Mouse (Mus musculus): Measurements from ENCODE around the gene Col5a1. TPM values are rescaled to one million over a fixed set of nuclear protein-coding genes. Genes with fewer than 3 reads are reported as not detected.

Col5a1 gene
- polyA plus RNA-seq, 1 experiment = 37.9 TPM

GRCm38 (mm10) chr2:27981621-27982535 lies 95.7 kb downstream of the Col5a1 start:
- Histone ChIP-seq H3K79me3 (ENCODE audit: low read depth) (no peaks in the 10 kb centered on the region), H3K36me3 (ENCODE audit: control insufficient read depth, insufficient read depth) (peaks cover 94% of the 10 kb centered on the region), H3K27me3 (ENCODE audit: control insufficient read depth, insufficient read depth, insufficient read length) (no peaks in the 10 kb centered on the region), H3K4me3 (ENCODE audit: insufficient read depth, poor library complexity, severe bottlenecking) (no peak overlapping the region), H3K79me2 (ENCODE audit: control insufficient read depth, insufficient read depth) (no peaks in the 10 kb centered on the region), H3ac (ENCODE audit: control insufficient read depth, insufficient read length, low read depth) (no peak overlapping the region)
- TF ChIP-seq FOSL1 (IDR thresholded peaks at IDR 0.05; ENCODE audit: insufficient read depth, low read length, poor library complexity, severe bottlenecking) (no peak), MYOG (IDR thresholded peaks at IDR 0.05; ENCODE audit: control insufficient read depth, extremely low read depth, insufficient read length) (no peak), USF1 (IDR thresholded peaks at IDR 0.05; ENCODE audit: low read depth) (no peak)

DNA sequence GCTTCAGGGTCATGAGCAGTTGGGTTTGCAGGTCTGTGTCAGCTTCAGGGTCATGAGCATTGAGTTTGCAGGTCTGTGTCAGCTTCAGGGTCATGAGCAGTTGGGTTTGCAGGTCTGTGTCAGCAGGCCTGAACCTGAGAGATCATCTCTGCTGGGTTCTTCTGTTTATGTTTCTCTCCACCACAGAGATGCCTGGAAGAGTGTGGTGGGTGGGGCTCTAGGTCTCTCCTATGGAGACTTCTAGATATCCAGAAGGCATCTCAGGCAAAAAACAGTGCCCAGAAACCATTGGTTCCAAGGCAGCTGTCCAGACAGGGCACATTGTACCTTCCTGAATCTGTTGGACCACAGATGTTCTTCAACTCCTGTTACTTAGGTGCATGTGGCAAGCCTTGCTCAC lies 96.9 kb downstream of the Col5a1 start:
- Histone ChIP-seq H3K36me3 (ENCODE audit: control insufficient read depth, insufficient read depth) (peaks cover 97% of the 10 kb centered on the region), H3K79me2 (ENCODE audit: control insufficient read depth, insufficient read depth) (no peaks in the 10 kb centered on the region), H3K4me3 (ENCODE audit: insufficient read depth, poor library complexity, severe bottlenecking) (no peak overlapping the region), H3ac (ENCODE audit: control insufficient read depth, insufficient read length, low read depth) (no peak overlapping the region), H3K79me3 (ENCODE audit: low read depth) (no peaks in the 10 kb centered on the region), H3K27me3 (ENCODE audit: control insufficient read depth, insufficient read depth, insufficient read length) (no peaks in the 10 kb centered on the region)
- no peak for TF ChIP-seq FOSL1 (IDR thresholded peaks at IDR 0.05; ENCODE audit: insufficient read depth, low read length, poor library complexity, severe bottlenecking)
- no peak for TF ChIP-seq MAX (IDR thresholded peaks at IDR 0.05)
- TF ChIP-seq MYOG (IDR thresholded peaks at IDR 0.05; ENCODE audit: control insufficient read depth, extremely low read depth, insufficient read length) = no peak
- TF ChIP-seq CTCF (IDR thresholded peaks at IDR 0.05; ENCODE audit: control insufficient read depth, insufficient read depth, insufficient read length) = no peak
- no peak for TF ChIP-seq USF1 (IDR thresholded peaks at IDR 0.05; ENCODE audit: low read depth)
- no peak for TF ChIP-seq CEBPB (IDR thresholded peaks at IDR 0.05; ENCODE audit: low read depth)
- TF ChIP-seq MYOD1 (IDR thresholded peaks at IDR 0.05; ENCODE audit: control insufficient read depth, insufficient read length, low read depth) = no peak

DNA sequence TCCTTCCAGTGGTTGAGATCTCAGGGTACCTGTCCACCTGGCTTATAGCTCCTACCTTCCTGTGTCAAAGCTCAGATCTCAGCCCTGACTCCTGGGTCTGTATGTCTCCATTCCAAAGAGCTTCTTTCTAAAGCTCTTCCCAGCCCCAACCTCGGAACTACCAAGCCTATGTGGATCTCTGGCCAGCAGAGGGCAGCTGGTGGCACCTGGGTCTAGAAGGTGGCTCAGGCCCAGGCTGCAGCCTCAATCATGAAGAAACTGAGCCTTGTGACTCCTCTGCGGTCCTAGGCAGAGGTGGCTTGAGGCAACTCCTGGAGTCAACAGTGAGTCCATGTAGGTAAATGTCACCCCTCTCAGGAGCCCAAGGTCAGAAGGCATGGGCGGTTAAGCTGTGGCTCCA lies 97.7 kb downstream of the Col5a1 start:
- H3K79me2 ChIP-seq (ENCODE audit: control insufficient read depth, insufficient read depth) = no peaks in the 10 kb centered on the region
- H3K27me3 ChIP-seq (ENCODE audit: control insufficient read depth, insufficient read depth, insufficient read length) = no peaks in the 10 kb centered on the region
- H3K4me3 ChIP-seq (ENCODE audit: insufficient read depth, poor library complexity, severe bottlenecking) = no peak overlapping the region
- no peak for TF ChIP-seq CEBPB (IDR thresholded peaks at IDR 0.05; ENCODE audit: low read depth)
- TF ChIP-seq FOSL1 (IDR thresholded peaks at IDR 0.05; ENCODE audit: insufficient read depth, low read length, poor library complexity, severe bottlenecking) = no peak
- no peak overlapping the region for H3ac ChIP-seq (ENCODE audit: control insufficient read depth, insufficient read length, low read depth)
- H3K79me3 ChIP-seq (ENCODE audit: low read depth) = no peaks in the 10 kb centered on the region
- peaks cover 100% of the 10 kb centered on the region for H3K36me3 ChIP-seq (ENCODE audit: control insufficient read depth, insufficient read depth)

DNA sequence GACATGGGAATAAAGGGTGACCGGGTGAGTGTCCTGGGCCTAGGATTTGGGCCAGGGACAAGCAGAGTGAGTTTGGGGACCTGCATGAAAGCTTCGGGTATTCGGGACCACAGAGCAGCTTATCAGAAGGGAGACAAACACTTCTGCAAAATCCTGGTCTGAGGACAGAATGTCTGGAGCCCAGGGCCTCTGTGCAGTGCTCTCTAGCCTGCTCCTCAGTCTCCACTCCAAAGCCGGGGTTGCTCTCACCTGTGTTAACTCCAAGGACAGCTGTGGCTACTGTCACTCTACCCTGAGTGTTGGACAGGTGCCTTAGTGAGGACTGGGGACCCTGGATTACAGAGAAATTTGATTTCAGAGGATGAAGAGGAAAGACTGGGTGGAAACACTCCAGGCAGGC lies 100.5 kb downstream of the Col5a1 start:
- H3K79me3 ChIP-seq (ENCODE audit: low read depth) = no peaks in the 10 kb centered on the region
- peaks cover 100% of the 10 kb centered on the region for H3K36me3 ChIP-seq (ENCODE audit: control insufficient read depth, insufficient read depth)
- TF ChIP-seq MYOG (IDR thresholded peaks at IDR 0.05; ENCODE audit: control insufficient read depth, extremely low read depth, insufficient read length) (no peak), MAX (IDR thresholded peaks at IDR 0.05) (no peak)
- no peaks in the 10 kb centered on the region for H3K27me3 ChIP-seq (ENCODE audit: control insufficient read depth, insufficient read depth, insufficient read length)
- H3K79me2 ChIP-seq (ENCODE audit: control insufficient read depth, insufficient read depth) = no peaks in the 10 kb centered on the region
- H3ac ChIP-seq (ENCODE audit: control insufficient read depth, insufficient read length, low read depth) = no peak overlapping the region
- no peak overlapping the region for H3K4me3 ChIP-seq (ENCODE audit: insufficient read depth, poor library complexity, severe bottlenecking)

GRCm38 (mm10) chr2:27990430-27991211 lies 104.4 kb downstream of the Col5a1 start:
- TF ChIP-seq MYOG (IDR thresholded peaks at IDR 0.05; ENCODE audit: control insufficient read depth, extremely low read depth, insufficient read length) = no peak
- H3K79me3 ChIP-seq (ENCODE audit: low read depth) = no peaks in the 10 kb centered on the region
- no peak overlapping the region for H3ac ChIP-seq (ENCODE audit: control insufficient read depth, insufficient read length, low read depth)
- H3K79me2 ChIP-seq (ENCODE audit: control insufficient read depth, insufficient read depth) = no peaks in the 10 kb centered on the region
- peaks cover 100% of the 10 kb centered on the region for H3K36me3 ChIP-seq (ENCODE audit: control insufficient read depth, insufficient read depth)
- no peaks in the 10 kb centered on the region for H3K27me3 ChIP-seq (ENCODE audit: control insufficient read depth, insufficient read depth, insufficient read length)
- H3K4me3 ChIP-seq (ENCODE audit: insufficient read depth, poor library complexity, severe bottlenecking) = no peak overlapping the region

DNA sequence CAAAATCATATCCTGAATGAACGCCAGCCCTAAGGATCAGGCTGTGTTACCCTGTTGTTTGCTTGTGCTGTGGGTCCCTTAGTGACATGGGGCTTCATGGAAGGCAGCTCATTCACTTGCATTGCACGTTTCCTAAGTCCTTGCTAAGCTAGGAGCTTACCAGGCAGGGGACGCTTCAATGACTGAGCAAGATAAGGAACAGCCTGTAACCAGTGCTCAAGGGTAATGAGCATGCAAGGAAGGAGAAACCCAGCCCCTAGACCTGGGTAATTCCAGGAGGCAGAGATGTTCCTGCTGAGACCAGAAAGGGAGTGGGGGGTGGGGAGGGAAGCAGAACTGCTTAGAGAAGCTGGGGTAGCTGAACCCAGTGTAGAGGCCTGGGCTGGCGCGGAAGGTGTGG lies 107.2 kb downstream of the Col5a1 start:
- Histone ChIP-seq H3K4me3 (ENCODE audit: insufficient read depth, poor library complexity, severe bottlenecking) (no peak overlapping the region), H3K27me3 (ENCODE audit: control insufficient read depth, insufficient read depth, insufficient read length) (no peaks in the 10 kb centered on the region), H3K79me3 (ENCODE audit: low read depth) (no peaks in the 10 kb centered on the region), H3K79me2 (ENCODE audit: control insufficient read depth, insufficient read depth) (no peaks in the 10 kb centered on the region), H3K36me3 (ENCODE audit: control insufficient read depth, insufficient read depth) (peaks cover 97% of the 10 kb centered on the region), H3ac (ENCODE audit: control insufficient read depth, insufficient read length, low read depth) (no peak overlapping the region)
- TF ChIP-seq CTCF (IDR thresholded peaks at IDR 0.05; ENCODE audit: control insufficient read depth, insufficient read depth, insufficient read length) = no peak
- no peak for TF ChIP-seq MYOG (IDR thresholded peaks at IDR 0.05; ENCODE audit: control insufficient read depth, extremely low read depth, insufficient read length)
- TF ChIP-seq CEBPB (IDR thresholded peaks at IDR 0.05; ENCODE audit: low read depth) = no peak
- TF ChIP-seq MAX (IDR thresholded peaks at IDR 0.05) = no peak

Measured in C2C12 (cell line).